Mouse (Mus musculus): ENCODE results near the gene Dlgap1.

- TF ChIP-seq GATA1 (IDR thresholded peaks at IDR 0.05; ENCODE audit: borderline replicate concordance, low read length) (no peak), FLI1 (IDR thresholded peaks at IDR 0.05; ENCODE audit: low read length) (no peak)
These were observed 837.7 kb downstream of the Dlgap1 start for GRCm38 (mm10) chr17:70806600-70806999.
